18 mouse cellular contexts compared by ENCODE assay signal in the genomic region with DNA sequence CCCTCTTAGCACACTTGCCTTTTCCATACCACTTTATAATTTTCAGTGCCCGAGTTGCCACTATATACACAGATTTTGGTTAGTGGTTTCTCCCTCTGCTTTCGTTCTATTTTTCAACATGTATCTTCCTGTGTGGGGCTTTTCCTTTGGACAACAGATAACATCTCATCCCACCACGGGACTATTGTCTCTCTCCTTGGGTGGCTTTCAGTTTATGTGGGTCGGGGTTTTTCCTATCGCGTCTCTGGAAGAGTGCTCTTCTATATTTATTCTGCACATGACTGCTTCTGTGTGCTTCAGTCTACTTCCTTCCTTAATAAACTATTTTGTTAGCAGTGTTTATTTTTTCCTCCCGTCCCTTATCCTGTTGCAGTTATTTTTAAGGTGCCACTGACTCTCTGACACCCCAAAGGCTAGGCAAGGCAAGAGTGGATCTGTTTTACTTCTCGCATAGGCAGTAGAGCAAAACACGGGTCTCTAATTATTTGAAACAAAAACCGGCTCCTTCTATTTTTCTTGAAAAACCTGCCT.
DNase-seq lines count a peak whose midpoint lies in the region; ATAC-seq and TF ChIP-seq lines count a peak whose summit lies in the region.
"Had no signal": no experiment of that assay in that cellular context is flagged by ENCODE, and none has a peak within 500 bp of the region (broad histone marks: within the 10 kb centered on the region; RNA-seq: fewer than 3 reads in every experiment).

No protein-coding gene starts in this region.

- TF ChIP-seq CTCF in liver, adult 2 months (IDR thresholded peaks at IDR 0.05; ENCODE audit: low read depth, low read length) = no peak
- no peak for TF ChIP-seq CTCF in heart, postnatal 0 days (IDR thresholded peaks at IDR 0.05; ENCODE audit: low read depth)

- no peak for ATAC-seq in heart, embryonic 12.5 days (ENCODE audit: insufficient number of reproducible peaks, low FRiP score)
- ATAC-seq in heart, embryonic 11.5 days (replicated peaks; ENCODE audit: insufficient number of reproducible peaks, low FRiP score, low TSS enrichment) = no peak
- ATAC-seq in liver, embryonic 11.5 days (replicated peaks; ENCODE audit: low FRiP score) = no peak
- no peak for ATAC-seq in heart, embryonic 13.5 days (ENCODE audit: extremely low read depth, insufficient number of reproducible peaks, low FRiP score, low TSS enrichment)
- no peak for ATAC-seq in heart, postnatal 0 days (ENCODE audit: insufficient read depth, low read depth)
- ATAC-seq in cerebellum, adult (ENCODE audit: insufficient number of reproducible peaks, low FRiP score, low TSS enrichment) = no peak
- ATAC-seq: forebrain, postnatal 0 days; hindbrain, embryonic 16.5 days; intestine, postnatal 0 days had no signal

- H3K27me3 ChIP-seq in heart, embryonic 12.5 days (replicated peaks) = no peaks in the 10 kb centered on the region
- no peaks in the 10 kb centered on the region for H3K27me3 ChIP-seq in heart, embryonic 11.5 days (ENCODE audit: control insufficient read depth, insufficient read depth, low read length)
- no peaks in the 10 kb centered on the region for H3K27me3 ChIP-seq in liver, adult 2 months (ENCODE audit: control insufficient read depth, insufficient read depth, low read length)
- H3K27me3 ChIP-seq in liver, embryonic 11.5 days (replicated peaks; ENCODE audit: control insufficient read depth, insufficient read depth, low read length) = no peaks in the 10 kb centered on the region
- no peaks in the 10 kb centered on the region for H3K27me3 ChIP-seq in heart, embryonic 13.5 days (replicated peaks)
- H3K27me3 ChIP-seq in heart, postnatal 0 days (ENCODE audit: control insufficient read depth, insufficient read depth, low read length) = no peaks in the 10 kb centered on the region
- H3K27me3 ChIP-seq: limb, embryonic 15.5 days; neural tube, embryonic 13.5 days; stomach, embryonic 15.5 days had no signal

- H3K4me1 ChIP-seq in heart, embryonic 12.5 days (replicated peaks) = peaks cover 29% of the 10 kb centered on the region
- H3K4me1 ChIP-seq in heart, embryonic 11.5 days (ENCODE audit: control insufficient read depth, insufficient read depth, low read length) = peaks cover 29% of the 10 kb centered on the region
- peaks cover 15% of the 10 kb centered on the region for H3K4me1 ChIP-seq in liver, adult 2 months (ENCODE audit: control insufficient read depth, insufficient read depth, low read length)
- H3K4me1 ChIP-seq in liver, embryonic 11.5 days (replicated peaks; ENCODE audit: control insufficient read depth, insufficient read depth, low read length) = 0 out of 2 replicates have a peak, but pooled peaks cover 2% of the 10 kb centered on the region
- H3K4me1 ChIP-seq in heart, embryonic 13.5 days = peaks cover 43% of the 10 kb centered on the region
- H3K4me1 ChIP-seq in heart, postnatal 0 days (ENCODE audit: control insufficient read depth, insufficient read depth) = peaks cover 8% of the 10 kb centered on the region; the same call in 1 of the 2 replicates

- peak; percentile 34 for DNase-seq in liver, adult 2 months (ENCODE audit: extremely low read depth, low read depth, low spot score)
- DNase-seq in liver, embryonic 11.5 days (ENCODE audit: low spot score) = no peak
- no peak for DNase-seq in heart, postnatal 0 days (ENCODE audit: low spot score)
- DNase-seq: adrenal gland, postnatal 36 days; cerebellum, postnatal 10 days; forebrain, postnatal 0 days; spleen, adult 18-20 months; thymus, adult 2 months had no signal

- no peaks in the 10 kb centered on the region for H3K9me3 ChIP-seq in heart, embryonic 12.5 days (replicated peaks)
- no peaks in the 10 kb centered on the region for H3K9me3 ChIP-seq in heart, embryonic 11.5 days (replicated peaks; ENCODE audit: control insufficient read depth, low read length)
- H3K9me3 ChIP-seq in liver, embryonic 11.5 days (ENCODE audit: control insufficient read depth, low read length) = no peaks in the 10 kb centered on the region
- peaks cover 2% of the 10 kb centered on the region; the same call in 1 of the 2 replicates for H3K9me3 ChIP-seq in heart, embryonic 13.5 days
- H3K9me3 ChIP-seq in heart, postnatal 0 days (replicated peaks; ENCODE audit: control insufficient read depth, low read length) = no peaks in the 10 kb centered on the region
- H3K9me3 ChIP-seq: limb, embryonic 15.5 days; neural tube, embryonic 13.5 days; stomach, embryonic 15.5 days had no signal

- no peak overlapping the region for H3K4me3 ChIP-seq in heart, embryonic 12.5 days
- no peak overlapping the region for H3K4me3 ChIP-seq in heart, embryonic 11.5 days (ENCODE audit: low read depth, low read length)
- no peak overlapping the region for H3K4me3 ChIP-seq in liver, adult 2 months (ENCODE audit: insufficient read depth, low read depth, low read length)
- H3K4me3 ChIP-seq in liver, embryonic 11.5 days (ENCODE audit: low read depth, low read length) = no peak overlapping the region
- no peak overlapping the region for H3K4me3 ChIP-seq in heart, embryonic 13.5 days
- H3K4me3 ChIP-seq in heart, postnatal 0 days (ENCODE audit: low read depth, low read length) = no peak overlapping the region
- H3K4me3 ChIP-seq: limb, embryonic 15.5 days; neural tube, embryonic 13.5 days; stomach, embryonic 15.5 days had no signal

- no peaks in the 10 kb centered on the region for H3K79me2 ChIP-seq in liver, adult 2 months (ENCODE audit: control insufficient read depth, insufficient read depth, low read length)

- WGBS in heart, embryonic 12.5 days = 30% methylated on average over 10 of the region's 10 CpGs
- 36% methylated on average over 10 of the region's 10 CpGs for WGBS in heart, embryonic 11.5 days (ENCODE audit: insufficient replicate concordance)
- 38% methylated on average over 10 of the region's 10 CpGs for WGBS in liver, adult 2 months
- WGBS in liver, embryonic 11.5 days = 53% methylated on average over 10 of the region's 10 CpGs
- 31% methylated on average over 10 of the region's 10 CpGs for WGBS in heart, embryonic 13.5 days
- 24% methylated on average over 10 of the region's 10 CpGs for WGBS in heart, postnatal 0 days

- H3K9ac ChIP-seq in heart, embryonic 12.5 days = no peak overlapping the region
- no peak overlapping the region for H3K9ac ChIP-seq in heart, embryonic 11.5 days (ENCODE audit: low read depth, low read length)
- no peak overlapping the region for H3K9ac ChIP-seq in liver, adult 2 months (ENCODE audit: low read depth, low read length)
- no peak overlapping the region for H3K9ac ChIP-seq in liver, embryonic 11.5 days (ENCODE audit: low read depth, low read length)
- H3K9ac ChIP-seq in heart, embryonic 13.5 days = no peak overlapping the region
- H3K9ac ChIP-seq in heart, postnatal 0 days (replicated peaks; ENCODE audit: low read depth, low read length) = no peak overlapping the region
- H3K9ac ChIP-seq: forebrain, postnatal 0 days; limb, embryonic 15.5 days; neural tube, embryonic 13.5 days; stomach, embryonic 15.5 days had no signal

- no peaks in the 10 kb centered on the region for H3K36me3 ChIP-seq in heart, embryonic 12.5 days
- H3K36me3 ChIP-seq in heart, embryonic 11.5 days (ENCODE audit: control insufficient read depth, insufficient read depth, low read length) = no peaks in the 10 kb centered on the region
- no peaks in the 10 kb centered on the region for H3K36me3 ChIP-seq in liver, adult 2 months (ENCODE audit: control insufficient read depth, insufficient read depth, low read length)
- H3K36me3 ChIP-seq in liver, embryonic 11.5 days (ENCODE audit: control insufficient read depth, insufficient read depth, low read length) = no peaks in the 10 kb centered on the region
- H3K36me3 ChIP-seq in heart, embryonic 13.5 days = no peaks in the 10 kb centered on the region
- H3K36me3 ChIP-seq in heart, postnatal 0 days (replicated peaks; ENCODE audit: control insufficient read depth, insufficient read depth, low read length) = no peaks in the 10 kb centered on the region
- H3K36me3 ChIP-seq: limb, embryonic 15.5 days; neural tube, embryonic 13.5 days; stomach, embryonic 15.5 days had no signal

- TF ChIP-seq POLR2A in liver, adult 2 months (IDR thresholded peaks at IDR 0.05; ENCODE audit: extremely low read depth, insufficient read depth, low read length) = no peak

- H3K27ac ChIP-seq in heart, embryonic 12.5 days (ENCODE audit: poor library complexity, severe bottlenecking) = peak overlapping the region; percentile 13; the same call in 1 of the 2 replicates
- H3K27ac ChIP-seq in heart, embryonic 11.5 days (ENCODE audit: low read depth, low read length) = no peak overlapping the region
- H3K27ac ChIP-seq in liver, adult 2 months (replicated peaks; ENCODE audit: insufficient read depth, low read depth, low read length) = peak overlapping the region; percentile 63
- no peak overlapping the region for H3K27ac ChIP-seq in liver, embryonic 11.5 days (ENCODE audit: low read depth, low read length)
- peak overlapping the region; percentile 58 for H3K27ac ChIP-seq in heart, embryonic 13.5 days (replicated peaks)
- no peak overlapping the region for H3K27ac ChIP-seq in heart, postnatal 0 days (ENCODE audit: low read depth)
- H3K27ac ChIP-seq: limb, embryonic 15.5 days; neural tube, embryonic 13.5 days; stomach, embryonic 15.5 days had no signal

- no peak overlapping the region for H3K4me2 ChIP-seq in heart, embryonic 12.5 days
- H3K4me2 ChIP-seq in heart, embryonic 11.5 days = no peak overlapping the region; the same call in 1 of the 2 replicates
- no peak overlapping the region; the same call in 1 of the 2 replicates for H3K4me2 ChIP-seq in liver, embryonic 11.5 days
- peak overlapping the region; percentile 30 for H3K4me2 ChIP-seq in heart, embryonic 13.5 days
- H3K4me2 ChIP-seq in heart, postnatal 0 days (ENCODE audit: low read depth, low read length) = peak overlapping the region; percentile 41
- H3K4me2 ChIP-seq: limb, embryonic 15.5 days; midbrain, embryonic 11.5 days; neural tube, embryonic 13.5 days; stomach, embryonic 15.5 days had no signal

- TF ChIP-seq EP300 in heart, postnatal 0 days (IDR thresholded peaks at IDR 0.05; ENCODE audit: low read depth) = no peak

Comparison
In these comparisons a context has a peak if more than half of its experiments do, and no peak if none do; other contexts are left out.
1. H3K27ac ChIP-seq: peak in heart, embryonic 12.5 days (single experiment), liver, adult 2 months (single experiment) and heart, embryonic 13.5 days (single experiment); none in heart, embryonic 11.5 days (single experiment), liver, embryonic 11.5 days (single experiment) and heart, postnatal 0 days (single experiment).
2. H3K4me2 ChIP-seq: peak in heart, embryonic 13.5 days (single experiment) and heart, postnatal 0 days (single experiment); none in heart, embryonic 12.5 days (single experiment), heart, embryonic 11.5 days (single experiment) and liver, embryonic 11.5 days (single experiment).